Mouse (Mus musculus) ES-E14 (cell line): ENCODE data around the gene Slc39a11. TPM values are rescaled to one million over a fixed set of nuclear protein-coding genes. Genes with fewer than 3 reads are reported as not detected.

Experiments used
- DNase-seq: peaks from one replicate; pipeline ENCODE4 v3.0.0-alpha.2; 2013; ENCODE audit warnings: low read depth, low spot score
- H3K27ac ChIP-seq: 2 replicates; pipeline ENCODE4 v1.5.1; 2012; ENCODE audit warnings: low read depth, mild to moderate bottlenecking, low read length, moderate library complexity, mixed read lengths; ENCODE audit not compliant: poor library complexity, insufficient read depth, severe bottlenecking
- H3K36me3 ChIP-seq: 2 replicates; pipeline ENCODE4 v1.6.1; 2012; ENCODE audit warnings: mild to moderate bottlenecking, low read length, moderate library complexity, mixed read lengths; ENCODE audit not compliant: control insufficient read depth, poor library complexity, insufficient read depth, severe bottlenecking
- H3K4me1 ChIP-seq, 2 experiments: fragments of 150-350 bp in 1 of 2; sonication (generic) in 1 of 2; 2 replicates each; pipeline ENCODE4 v1.6.1; 2012; ENCODE audit warnings: low read length in 2 of 2, mild to moderate bottlenecking in 1 of 2, mixed read lengths in 1 of 2; ENCODE audit not compliant: control insufficient read depth in 2 of 2, insufficient read depth in 2 of 2, poor library complexity in 1 of 2
- H3K4me3 ChIP-seq, 2 experiments: fragments of 150-350 bp in 1 of 2; sonication (generic) in 1 of 2; 2 replicates each; pipeline ENCODE4 v1.5.1; 2012; ENCODE audit warnings: low read length in 2 of 2, low read depth in 1 of 2, mild to moderate bottlenecking in 1 of 2, mixed read lengths in 1 of 2; ENCODE audit not compliant: insufficient read depth in 1 of 2, poor library complexity in 1 of 2, severe bottlenecking in 1 of 2
- H3K9ac ChIP-seq: 2 replicates; pipeline ENCODE4 v1.6.1; 2012; ENCODE audit warnings: low read depth, mild to moderate bottlenecking, low read length, mixed read lengths; ENCODE audit not compliant: poor library complexity, insufficient read depth, severe bottlenecking
- H3K9me3 ChIP-seq: fragments of 150-350 bp; sonication (generic); 2 replicates; pipeline ENCODE4 v1.6.1; 2012; ENCODE audit warnings: low read depth, mild to moderate bottlenecking, low read length; ENCODE audit not compliant: control insufficient read depth, insufficient read depth
- CHD2 ChIP-seq: IDR thresholded peaks from 2 replicates; pipeline ENCODE4 v1.6.1; 2014; ENCODE audit warnings: mild to moderate bottlenecking, low read depth, low read length, inconsistent platforms
- HCFC1 ChIP-seq: IDR thresholded peaks from 2 replicates; pipeline ENCODE4 v1.6.1; 2012; ENCODE audit warnings: low read length, inconsistent platforms, borderline replicate concordance; ENCODE audit not compliant: insufficient read depth
- MAFK ChIP-seq: IDR thresholded peaks from 2 replicates; pipeline ENCODE4 v1.6.1; 2014; ENCODE audit warnings: mild to moderate bottlenecking, low read depth, low read length, inconsistent platforms; ENCODE audit not compliant: insufficient read depth
- ZC3H11A ChIP-seq: IDR thresholded peaks from 2 replicates; pipeline ENCODE4 v1.6.1; 2012; ENCODE audit warnings: low read depth, mild to moderate bottlenecking, inconsistent platforms, low read length, borderline replicate concordance
- ZNF384 ChIP-seq: IDR thresholded peaks from 2 replicates; pipeline ENCODE4 v1.6.1; 2012; ENCODE audit warnings: low read depth, low read length, inconsistent platforms
- in situ Hi-C, 2 experiments: fragments of 600-800 bp; cut with MboI; formaldehyde crosslinking; loops; one replicate each; pipeline ENCODE4 v1.15.1; 2025; ENCODE audit warnings: low sequenced_read_pairs in 2 of 2, inconsistent platforms in 1 of 2; ENCODE audit not compliant: unreplicated experiment in 2 of 2
- total RNA-seq: library from RNA; depleted of rRNA; stranded (reverse); fragments of 300-350 nt; gene quantifications from 2 replicates; pipeline ENCODE4 v1.2.3, GENCODE M21; 2012

Gene Slc39a11
- total RNA-seq, 1 experiment = 17.0 TPM

- no peaks in the 10 kb centered on the region for H3K36me3 ChIP-seq
- peaks cover 0 to 4% of the 10 kb centered on the region in 2 experiments; a peak in 3 of 4 replicates for H3K4me1 ChIP-seq
- in situ Hi-C loops = no loop called here
- H3K27ac ChIP-seq = 0 out of 2 replicates have a peak overlapping the region, but pooled peaks have one; percentile 4
- peak; percentile 74 for DNase-seq
- no peak overlapping the region for H3K9ac ChIP-seq
- no peaks in the 10 kb centered on the region for H3K9me3 ChIP-seq
- TF ChIP-seq CHD2 (peak; percentile 51; the same call in 1 of the 2 replicates), HCFC1 (no peak)
- H3K4me3 ChIP-seq = no peak overlapping the region
Measured at GRCm38 (mm10) chr11:113382674-113383571, 267.0 kb downstream of the Slc39a11 start.

GRCm38 (mm10) chr11:113381550-113381949 is 268.3 kb downstream of the Slc39a11 start:
- H3K4me1 ChIP-seq = peaks cover 0 to 4% of the 10 kb centered on the region in 2 experiments; a peak in 3 of 4 replicates
- in situ Hi-C loops = no loop called here
- H3K9me3 ChIP-seq = no peaks in the 10 kb centered on the region
- no peak overlapping the region for H3K27ac ChIP-seq
- TF ChIP-seq MAFK (no peak), HCFC1 (no peak), ZC3H11A (no peak), CHD2 (no peak), ZNF384 (no peak)
- no peaks in the 10 kb centered on the region for H3K36me3 ChIP-seq
- no peak for DNase-seq
- H3K9ac ChIP-seq = no peak overlapping the region
- H3K4me3 ChIP-seq = no peak overlapping the region

- no peak overlapping the region for H3K27ac ChIP-seq
- H3K9me3 ChIP-seq = no peaks in the 10 kb centered on the region
- no peak for DNase-seq
- H3K36me3 ChIP-seq = no peaks in the 10 kb centered on the region
- peaks cover 0 to 4% of the 10 kb centered on the region in 2 experiments; a peak in 3 of 4 replicates for H3K4me1 ChIP-seq
- H3K4me3 ChIP-seq = no peak overlapping the region
- in situ Hi-C loops = no loop called here
- TF ChIP-seq ZC3H11A (no peak), ZNF384 (no peak), MAFK (no peak), HCFC1 (no peak), CHD2 (no peak)
- H3K9ac ChIP-seq = no peak overlapping the region
Measured at GRCm38 (mm10) chr11:113378867-113379266, 271.0 kb downstream of the Slc39a11 start.

GRCm38 (mm10) chr11:113376066-113376465 is 273.8 kb downstream of the Slc39a11 start:
- Histone ChIP-seq H3K27ac (no peak overlapping the region), H3K9ac (no peak overlapping the region), H3K4me1 (no peaks in the 10 kb centered on the region), H3K36me3 (no peaks in the 10 kb centered on the region), H3K9me3 (no peaks in the 10 kb centered on the region), H3K4me3 (no peak overlapping the region)
- in situ Hi-C loops = no loop called here
- DNase-seq = no peak
- TF ChIP-seq ZNF384 (no peak), CHD2 (no peak), ZC3H11A (no peak), MAFK (no peak), HCFC1 (no peak)
